Mouse (Mus musculus): ENCODE data around the gene Coro1b. TPM values are rescaled to one million over a fixed set of nuclear protein-coding genes. Genes with fewer than 3 reads are reported as not detected.
A peak's percentile ranks its signal among the peaks of the same experiment; 100 is the strongest.
"Not testable (repeated sequence)": the region's sequence is repeated elsewhere in the genome, so short reads cannot be mapped to it uniquely, and the experiment has no call there.

Coro1b gene
- total and polyA plus RNA-seq, 2 experiments from 2014 or later: 95.2 to 116 TPM

DNA sequence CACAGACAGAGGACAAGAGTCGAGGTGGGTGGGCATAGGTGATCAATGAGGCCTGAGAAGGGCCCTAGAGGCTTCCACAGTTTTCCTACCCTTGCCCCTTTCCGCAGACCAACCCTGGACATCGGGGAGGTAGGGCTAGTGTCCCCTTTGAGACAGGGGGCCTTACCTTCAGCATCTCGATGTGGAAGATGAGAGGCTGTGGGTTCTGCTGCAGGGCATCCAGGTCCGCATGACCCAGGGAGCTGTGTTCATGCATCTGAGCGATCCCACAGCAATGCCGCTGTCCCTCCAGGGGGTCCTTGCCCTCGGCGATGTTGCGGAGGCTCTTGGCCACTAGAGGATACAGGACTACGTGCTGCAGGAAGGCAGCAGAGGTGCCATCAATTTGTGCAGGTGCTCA lies 32.6 kb upstream of the Coro1b start:
- Histone ChIP-seq H3K9me3 (ENCODE audit: low read length) (no peaks in the 10 kb centered on the region), H3K36me3 (ENCODE audit: insufficient read depth, low read length) (peaks cover 70% of the 10 kb centered on the region), H3K27me3 (ENCODE audit: insufficient read depth, low read length) (no peaks in the 10 kb centered on the region), H3K27ac (ENCODE audit: low read depth, low read length) (no peak overlapping the region), H3K4me3 (ENCODE audit: low read depth, low read length) (no peak overlapping the region), H3K4me1 (ENCODE audit: insufficient read depth, low read length) (peaks cover 7% of the 10 kb centered on the region), H3K9ac (replicated peaks; ENCODE audit: low read length, poor library complexity, severe bottlenecking) (no peak overlapping the region), H3K4me2 (ENCODE audit: low read depth, low read length, poor library complexity, severe bottlenecking) (no peak overlapping the region)
- 84% methylated on average over 11 of the region's 11 CpGs for WGBS
- DNase-seq (ENCODE audit: low spot score) (no peak), ATAC-seq (ENCODE audit: low FRiP score) (no peak)
- TF ChIP-seq CTCF (IDR thresholded peaks at IDR 0.05): no peak

DNA sequence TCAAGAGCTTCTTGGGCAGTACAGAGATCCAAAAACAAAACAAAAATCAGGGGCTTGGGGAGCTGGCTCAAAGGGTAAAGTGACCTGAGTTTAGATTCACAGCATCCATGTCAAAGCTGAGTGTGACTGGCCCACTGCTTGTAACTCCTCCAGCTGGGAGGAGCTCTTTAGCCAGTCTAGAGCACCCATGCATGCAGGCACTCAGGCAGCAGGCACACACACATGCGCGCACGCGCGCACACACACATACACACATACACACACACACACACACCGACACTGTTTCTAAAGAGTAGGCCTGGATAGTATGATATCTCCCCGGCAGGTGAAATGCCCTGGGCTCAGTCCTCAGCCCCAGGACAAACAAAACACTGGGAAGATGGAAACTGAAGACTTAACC lies 31.4 kb upstream of the Coro1b start:
- H3K4me3 ChIP-seq (ENCODE audit: low read depth, low read length): no peak overlapping the region
- H3K36me3 ChIP-seq (ENCODE audit: insufficient read depth, low read length): peaks cover 58% of the 10 kb centered on the region
- no peak overlapping the region for H3K4me2 ChIP-seq (ENCODE audit: low read depth, low read length, poor library complexity, severe bottlenecking)
- no peak for TF ChIP-seq CTCF (IDR thresholded peaks at IDR 0.05)
- no peak for ATAC-seq (ENCODE audit: low FRiP score)
- no peaks in the 10 kb centered on the region for H3K9me3 ChIP-seq (ENCODE audit: low read length)
- H3K4me1 ChIP-seq (ENCODE audit: insufficient read depth, low read length): peaks cover 7% of the 10 kb centered on the region
- DNase-seq (ENCODE audit: low spot score): no peak
- WGBS: 96% methylated on average over 7 of the region's 7 CpGs
- H3K27ac ChIP-seq (ENCODE audit: low read depth, low read length): no peak overlapping the region
- no peak overlapping the region for H3K9ac ChIP-seq (replicated peaks; ENCODE audit: low read length, poor library complexity, severe bottlenecking)
- H3K27me3 ChIP-seq (ENCODE audit: insufficient read depth, low read length): no peaks in the 10 kb centered on the region

DNA sequence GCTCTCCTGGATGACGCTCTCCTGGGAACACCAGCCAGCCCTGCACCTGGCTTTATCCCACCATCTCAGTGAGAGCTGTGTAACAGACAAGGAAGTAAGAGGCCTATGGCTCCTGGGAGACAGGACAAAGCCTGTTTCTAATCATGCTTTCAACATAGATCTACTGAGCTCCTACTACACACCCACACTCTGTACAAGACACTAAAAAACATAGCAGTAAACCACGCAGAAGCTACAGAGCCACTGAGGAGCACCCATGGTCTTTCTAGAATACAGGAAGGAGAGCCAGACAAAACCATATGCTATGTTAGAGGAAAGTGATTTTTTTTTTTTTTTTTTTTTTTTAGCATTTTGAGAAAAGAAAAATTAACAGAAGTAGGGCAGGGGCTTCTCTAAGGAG lies 30.1 kb upstream of the Coro1b start:
- no peaks in the 10 kb centered on the region for H3K9me3 ChIP-seq (ENCODE audit: low read length)
- peaks cover 7% of the 10 kb centered on the region for H3K4me1 ChIP-seq (ENCODE audit: insufficient read depth, low read length)
- no peak overlapping the region for H3K9ac ChIP-seq (replicated peaks; ENCODE audit: low read length, poor library complexity, severe bottlenecking)
- H3K27me3 ChIP-seq (ENCODE audit: insufficient read depth, low read length): no peaks in the 10 kb centered on the region
- ATAC-seq (ENCODE audit: low FRiP score): no peak
- no peak overlapping the region for H3K27ac ChIP-seq (ENCODE audit: low read depth, low read length)
- no peak overlapping the region for H3K4me3 ChIP-seq (ENCODE audit: low read depth, low read length)
- H3K36me3 ChIP-seq (ENCODE audit: insufficient read depth, low read length): peaks cover 45% of the 10 kb centered on the region
- no peak overlapping the region for H3K4me2 ChIP-seq (ENCODE audit: low read depth, low read length, poor library complexity, severe bottlenecking)
- 90% methylated on average over 2 of the region's 2 CpGs for WGBS
- TF ChIP-seq CTCF (IDR thresholded peaks at IDR 0.05): no peak
- no peak for DNase-seq (ENCODE audit: low spot score)

DNA sequence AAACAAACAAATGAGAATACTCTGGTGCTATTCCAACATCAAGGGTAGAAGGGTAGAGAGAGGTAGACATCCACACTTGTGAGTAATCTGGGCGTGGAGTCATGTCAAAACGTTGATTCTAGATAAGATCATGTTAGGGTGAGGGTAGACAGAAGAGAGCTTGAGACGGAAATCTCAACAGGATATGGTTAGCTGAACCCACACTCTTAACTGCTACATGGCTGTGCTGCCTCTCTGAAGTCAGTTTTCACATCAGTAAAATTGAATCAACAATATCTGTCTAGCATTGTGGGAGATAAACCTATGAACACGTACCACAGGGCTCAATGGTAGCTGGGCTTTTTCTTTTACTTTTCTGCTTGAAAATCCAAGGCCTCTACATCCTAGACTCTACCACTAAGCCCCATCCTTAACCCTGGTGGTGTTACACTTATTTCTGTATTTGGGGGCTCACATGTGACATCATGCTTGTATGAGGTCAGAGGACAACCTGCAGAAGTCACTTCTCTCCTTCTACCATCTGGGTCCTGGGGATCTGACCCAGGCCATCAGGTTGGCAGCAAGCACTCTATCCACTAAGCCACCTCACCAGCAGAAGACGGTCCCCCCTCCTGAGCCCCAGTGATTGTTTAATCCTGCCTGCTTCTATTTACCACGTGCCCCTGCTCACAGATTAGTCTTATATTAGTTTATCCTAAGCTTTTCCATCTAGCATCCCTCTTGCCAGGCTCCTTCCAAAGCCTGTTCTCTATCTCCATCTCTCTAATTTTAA lies 28.5 kb upstream of the Coro1b start:
- Histone ChIP-seq H3K9ac (replicated peaks; ENCODE audit: low read length, poor library complexity, severe bottlenecking) (peak overlapping the region; percentile 42), H3K4me3 (ENCODE audit: low read depth, low read length) (peak overlapping the region; percentile 44; the same call in 1 of the 2 replicates)
- WGBS: 88% methylated on average over 6 of the region's 6 CpGs

GRCm38 (mm10) chr19:4120496-4120895 lies 27.9 kb upstream of the Coro1b start:
- peaks cover 7% of the 10 kb centered on the region for H3K4me1 ChIP-seq (ENCODE audit: insufficient read depth, low read length)
- H3K27ac ChIP-seq (ENCODE audit: low read depth, low read length): peak overlapping the region; percentile 86
- H3K9ac ChIP-seq (replicated peaks; ENCODE audit: low read length, poor library complexity, severe bottlenecking): peak overlapping the region; percentile 42
- H3K36me3 ChIP-seq (ENCODE audit: insufficient read depth, low read length): peaks cover 24% of the 10 kb centered on the region
- peak overlapping the region; percentile 44 for H3K4me3 ChIP-seq (ENCODE audit: low read depth, low read length)
- H3K9me3 ChIP-seq (ENCODE audit: low read length): no peaks in the 10 kb centered on the region
- TF ChIP-seq CTCF (IDR thresholded peaks at IDR 0.05): no peak
- WGBS: 96% methylated on average over 2 of the region's 2 CpGs
- DNase-seq (ENCODE audit: low spot score): no peak
- ATAC-seq (ENCODE audit: low FRiP score): no peak
- no peaks in the 10 kb centered on the region for H3K27me3 ChIP-seq (ENCODE audit: insufficient read depth, low read length)
- H3K4me2 ChIP-seq (ENCODE audit: low read depth, low read length, poor library complexity, severe bottlenecking): peak overlapping the region; percentile 46

More for the DNA sequence above, 28.5 kb upstream of the Coro1b start:
- peak overlapping the region; percentile 86; the same call in 1 of the 2 replicates for H3K27ac ChIP-seq (ENCODE audit: low read depth, low read length)
- DNase-seq (ENCODE audit: low spot score) (no peak), ATAC-seq (ENCODE audit: low FRiP score) (no peak)
- no peak for TF ChIP-seq CTCF (IDR thresholded peaks at IDR 0.05)
- no peaks in the 10 kb centered on the region for H3K9me3 ChIP-seq (ENCODE audit: low read length)
- peak overlapping the region; percentile 46 for H3K4me2 ChIP-seq (ENCODE audit: low read depth, low read length, poor library complexity, severe bottlenecking)
- peaks cover 7% of the 10 kb centered on the region for H3K4me1 ChIP-seq (ENCODE audit: insufficient read depth, low read length)
- no peaks in the 10 kb centered on the region for H3K27me3 ChIP-seq (ENCODE audit: insufficient read depth, low read length)
- H3K36me3 ChIP-seq (ENCODE audit: insufficient read depth, low read length): peaks cover 30% of the 10 kb centered on the region

DNA sequence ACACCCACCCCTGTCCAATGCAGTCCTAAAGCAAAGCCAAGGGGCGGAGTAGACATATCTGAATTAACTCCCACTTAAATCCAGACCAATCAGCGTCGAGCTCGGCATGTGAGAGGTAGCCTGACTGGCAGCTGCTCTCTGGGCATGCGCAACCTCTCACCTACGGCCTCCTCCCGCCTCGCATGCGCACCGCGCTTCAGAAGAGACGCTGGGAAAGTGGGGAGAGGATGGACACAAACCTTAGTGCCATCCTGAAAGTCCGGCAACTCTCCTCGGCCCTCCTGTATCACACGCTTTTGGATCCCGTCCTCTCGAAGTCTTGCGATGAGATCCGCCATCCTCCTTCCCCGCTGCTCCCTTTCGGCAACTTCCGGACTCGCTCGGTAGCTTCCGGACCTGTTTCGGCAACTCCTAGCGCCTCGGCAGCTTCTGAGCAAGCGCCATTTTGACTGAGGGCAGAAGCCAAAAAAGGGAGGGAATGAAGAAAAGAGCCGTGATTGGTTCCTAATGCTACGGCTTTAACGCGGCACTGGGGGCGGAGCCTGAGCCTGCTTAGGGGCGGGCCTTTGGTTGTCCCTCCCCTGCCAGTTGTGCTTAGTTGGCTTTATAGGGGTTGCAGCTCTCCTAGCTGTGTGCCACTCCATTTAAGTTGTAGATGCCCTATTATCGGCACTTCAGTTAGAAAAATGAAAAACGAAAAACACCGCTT lies 27.2 kb upstream of the Coro1b start:
- peak overlapping the region; percentile 44 for H3K4me3 ChIP-seq (ENCODE audit: low read depth, low read length)
- ATAC-seq (ENCODE audit: low FRiP score): peak; percentile 89
- H3K36me3 ChIP-seq (ENCODE audit: insufficient read depth, low read length): peaks cover 16% of the 10 kb centered on the region
- 4% methylated on average over 38 of the region's 38 CpGs for WGBS
- H3K4me2 ChIP-seq (ENCODE audit: low read depth, low read length, poor library complexity, severe bottlenecking): peak overlapping the region; percentile 46
- H3K27me3 ChIP-seq (ENCODE audit: insufficient read depth, low read length): no peaks in the 10 kb centered on the region
- peaks cover 7% of the 10 kb centered on the region for H3K4me1 ChIP-seq (ENCODE audit: insufficient read depth, low read length)
- H3K27ac ChIP-seq (ENCODE audit: low read depth, low read length): peak overlapping the region; percentile 86
- H3K9me3 ChIP-seq (ENCODE audit: low read length): no peaks in the 10 kb centered on the region
- peak; percentile 99 for DNase-seq (ENCODE audit: low spot score)
- peak overlapping the region; percentile 64 for H3K9ac ChIP-seq (replicated peaks; ENCODE audit: low read length, poor library complexity, severe bottlenecking)
- no peak; the same call in 1 of the 2 replicates for TF ChIP-seq CTCF (IDR thresholded peaks at IDR 0.05)

- not testable (repeated sequence) for DNase-seq (ENCODE audit: low spot score); H3K9me3 ChIP-seq (ENCODE audit: low read length); H3K9ac ChIP-seq (replicated peaks; ENCODE audit: low read length, poor library complexity, severe bottlenecking); H3K27me3 ChIP-seq (ENCODE audit: insufficient read depth, low read length); ATAC-seq (ENCODE audit: low FRiP score); H3K4me3 ChIP-seq (ENCODE audit: low read depth, low read length)
- Histone ChIP-seq H3K4me2 (ENCODE audit: low read depth, low read length, poor library complexity, severe bottlenecking) (0 out of 2 replicates have a peak overlapping the region, but pooled peaks have one; percentile 20), H3K4me1 (ENCODE audit: insufficient read depth, low read length) (peaks cover 13% of the 10 kb centered on the region), H3K27ac (ENCODE audit: low read depth, low read length) (0 out of 2 replicates have a peak overlapping the region, but pooled peaks have one; percentile 32), H3K36me3 (ENCODE audit: insufficient read depth, low read length) (peaks cover 10% of the 10 kb centered on the region; the same call in 1 of the 2 replicates)
- 63% methylated on average over 6 of the region's 6 CpGs for WGBS
Measured at GRCm38 (mm10) chr19:4121896-4122295, 26.5 kb upstream of the Coro1b start.

All from midbrain, postnatal 0 days (tissue).